Mouse (Mus musculus): ENCODE data around the gene Tbc1d15. TPM values are rescaled to one million over a fixed set of nuclear protein-coding genes. Genes with fewer than 3 reads are reported as not detected.
A peak's percentile ranks its signal among the peaks of the same experiment; 100 is the strongest.

The Tbc1d15 gene
- polyA plus RNA-seq, 1 experiment from 2014 or later, result 38.0 TPM

- H3K27me3 ChIP-seq (ENCODE audit: control insufficient read depth, insufficient read depth, low read length), result no peaks in the 10 kb centered on the region
- ATAC-seq (ENCODE audit: low read depth), result 0 out of 2 replicates have a peak, but pooled peaks have one; percentile 0
- peak overlapping the region; percentile 94; the same call in 1 of the 2 replicates for H3K4me3 ChIP-seq (ENCODE audit: low read depth, low read length)
- H3K9me3 ChIP-seq (ENCODE audit: control insufficient read depth, low read length), result no peaks in the 10 kb centered on the region
- H3K9ac ChIP-seq (replicated peaks; ENCODE audit: low read depth, low read length), result no peak overlapping the region
- no peaks in the 10 kb centered on the region for H3K36me3 ChIP-seq (ENCODE audit: control insufficient read depth, insufficient read depth, low read length)
- H3K4me2 ChIP-seq (ENCODE audit: low read depth, low read length), result peak overlapping the region; percentile 65
- peaks cover 8% of the 10 kb centered on the region; the same call in 1 of the 2 replicates for H3K4me1 ChIP-seq (ENCODE audit: control insufficient read depth, insufficient read depth, low read length)
- WGBS, result 19% methylated on average over 10 of the region's 10 CpGs
- no peak overlapping the region for H3K27ac ChIP-seq (ENCODE audit: low read depth, low read length)
Observed at GRCm38 (mm10) chr10:115252321-115252757, 1.1 kb upstream of the Tbc1d15 start.

- H3K4me3 ChIP-seq (ENCODE audit: low read depth, low read length), result peak overlapping the region; percentile 94
- H3K9me3 ChIP-seq (ENCODE audit: control insufficient read depth, low read length), result no peaks in the 10 kb centered on the region
- H3K27me3 ChIP-seq (ENCODE audit: control insufficient read depth, insufficient read depth, low read length), result no peaks in the 10 kb centered on the region
- no peak overlapping the region for H3K27ac ChIP-seq (ENCODE audit: low read depth, low read length)
- WGBS, result 39% methylated on average over 33 of the region's 38 CpGs
- H3K9ac ChIP-seq (replicated peaks; ENCODE audit: low read depth, low read length), result peak overlapping the region; percentile 80
- no peak for ATAC-seq (ENCODE audit: low read depth)
- H3K36me3 ChIP-seq (ENCODE audit: control insufficient read depth, insufficient read depth, low read length), result no peaks in the 10 kb centered on the region
- H3K4me2 ChIP-seq (ENCODE audit: low read depth, low read length), result peak overlapping the region; percentile 64
- H3K4me1 ChIP-seq (ENCODE audit: control insufficient read depth, insufficient read depth, low read length), result peaks cover 8% of the 10 kb centered on the region; the same call in 1 of the 2 replicates
Observed at GRCm38 (mm10) chr10:115250235-115251087, 806 bp downstream of the Tbc1d15 start.

- ATAC-seq (ENCODE audit: low read depth), result no peak
- Histone ChIP-seq H3K4me1 (ENCODE audit: control insufficient read depth, insufficient read depth, low read length) (peaks cover 8% of the 10 kb centered on the region; the same call in 1 of the 2 replicates), H3K27ac (ENCODE audit: low read depth, low read length) (no peak overlapping the region), H3K9me3 (ENCODE audit: control insufficient read depth, low read length) (no peaks in the 10 kb centered on the region), H3K4me3 (ENCODE audit: low read depth, low read length) (no peak overlapping the region), H3K27me3 (ENCODE audit: control insufficient read depth, insufficient read depth, low read length) (no peaks in the 10 kb centered on the region), H3K4me2 (ENCODE audit: low read depth, low read length) (no peak overlapping the region), H3K9ac (replicated peaks; ENCODE audit: low read depth, low read length) (no peak overlapping the region), H3K36me3 (ENCODE audit: control insufficient read depth, insufficient read depth, low read length) (no peaks in the 10 kb centered on the region)
- WGBS, result 42% methylated on average over 7 of the region's 7 CpGs
Observed at GRCm38 (mm10) chr10:115248041-115248440, 3.2 kb downstream of the Tbc1d15 start.

GRCm38 (mm10) chr10:115245488-115245887 is 5.8 kb downstream of the Tbc1d15 start:
- no peak for ATAC-seq (ENCODE audit: low read depth)
- Histone ChIP-seq H3K27me3 (ENCODE audit: control insufficient read depth, insufficient read depth, low read length) (no peaks in the 10 kb centered on the region), H3K9me3 (ENCODE audit: control insufficient read depth, low read length) (no peaks in the 10 kb centered on the region), H3K36me3 (ENCODE audit: control insufficient read depth, insufficient read depth, low read length) (no peaks in the 10 kb centered on the region), H3K4me2 (ENCODE audit: low read depth, low read length) (no peak overlapping the region), H3K27ac (ENCODE audit: low read depth, low read length) (no peak overlapping the region), H3K9ac (replicated peaks; ENCODE audit: low read depth, low read length) (no peak overlapping the region), H3K4me1 (ENCODE audit: control insufficient read depth, insufficient read depth, low read length) (peaks cover 7% of the 10 kb centered on the region; the same call in 1 of the 2 replicates), H3K4me3 (ENCODE audit: low read depth, low read length) (no peak overlapping the region)
- WGBS, result 97% methylated on average over 2 of the region's 2 CpGs

- Histone ChIP-seq H3K4me1 (ENCODE audit: control insufficient read depth, insufficient read depth, low read length) (no peaks in the 10 kb centered on the region), H3K9me3 (ENCODE audit: control insufficient read depth, low read length) (no peaks in the 10 kb centered on the region), H3K27ac (ENCODE audit: low read depth, low read length) (no peak overlapping the region), H3K4me3 (ENCODE audit: low read depth, low read length) (no peak overlapping the region), H3K4me2 (ENCODE audit: low read depth, low read length) (no peak overlapping the region), H3K36me3 (ENCODE audit: control insufficient read depth, insufficient read depth, low read length) (peaks cover 23% of the 10 kb centered on the region), H3K27me3 (ENCODE audit: control insufficient read depth, insufficient read depth, low read length) (no peaks in the 10 kb centered on the region), H3K9ac (replicated peaks; ENCODE audit: low read depth, low read length) (no peak overlapping the region)
- WGBS, result 87% methylated on average over 8 of the region's 8 CpGs
- no peak for ATAC-seq (ENCODE audit: low read depth)
Observed at GRCm38 (mm10) chr10:115241082-115241595, 10.1 kb downstream of the Tbc1d15 start.

GRCm38 (mm10) chr10:115237931-115238330 is 13.3 kb downstream of the Tbc1d15 start:
- no peaks in the 10 kb centered on the region for H3K9me3 ChIP-seq (ENCODE audit: control insufficient read depth, low read length)
- H3K4me2 ChIP-seq (ENCODE audit: low read depth, low read length), result no peak overlapping the region
- H3K4me3 ChIP-seq (ENCODE audit: low read depth, low read length), result no peak overlapping the region
- WGBS, result 93% methylated on average over 4 of the region's 4 CpGs
- no peak for ATAC-seq (ENCODE audit: low read depth)
- H3K27me3 ChIP-seq (ENCODE audit: control insufficient read depth, insufficient read depth, low read length), result no peaks in the 10 kb centered on the region
- H3K36me3 ChIP-seq (ENCODE audit: control insufficient read depth, insufficient read depth, low read length), result peaks cover 23% of the 10 kb centered on the region
- no peak overlapping the region for H3K27ac ChIP-seq (ENCODE audit: low read depth, low read length)
- no peak overlapping the region for H3K9ac ChIP-seq (replicated peaks; ENCODE audit: low read depth, low read length)
- H3K4me1 ChIP-seq (ENCODE audit: control insufficient read depth, insufficient read depth, low read length), result no peaks in the 10 kb centered on the region

- Histone ChIP-seq H3K9ac (replicated peaks; ENCODE audit: low read depth, low read length) (no peak overlapping the region), H3K4me1 (ENCODE audit: control insufficient read depth, insufficient read depth, low read length) (no peaks in the 10 kb centered on the region), H3K27me3 (ENCODE audit: control insufficient read depth, insufficient read depth, low read length) (no peaks in the 10 kb centered on the region), H3K4me3 (ENCODE audit: low read depth, low read length) (no peak overlapping the region), H3K36me3 (ENCODE audit: control insufficient read depth, insufficient read depth, low read length) (peaks cover 23% of the 10 kb centered on the region), H3K9me3 (ENCODE audit: control insufficient read depth, low read length) (no peaks in the 10 kb centered on the region), H3K4me2 (ENCODE audit: low read depth, low read length) (no peak overlapping the region), H3K27ac (ENCODE audit: low read depth, low read length) (no peak overlapping the region)
- no peak for ATAC-seq (ENCODE audit: low read depth)
- 89% methylated on average over 4 of the region's 4 CpGs for WGBS
Observed at GRCm38 (mm10) chr10:115236733-115237132, 14.5 kb downstream of the Tbc1d15 start.

GRCm38 (mm10) chr10:115235501-115235900 is 15.8 kb downstream of the Tbc1d15 start:
- no peaks in the 10 kb centered on the region for H3K27me3 ChIP-seq (ENCODE audit: control insufficient read depth, insufficient read depth, low read length)
- H3K9me3 ChIP-seq (ENCODE audit: control insufficient read depth, low read length), result no peaks in the 10 kb centered on the region
- H3K27ac ChIP-seq (ENCODE audit: low read depth, low read length), result no peak overlapping the region
- 92% methylated on average over 9 of the region's 9 CpGs for whole genome bisulfite sequencing
- ATAC-seq (ENCODE audit: low read depth), result no peak
- H3K36me3 ChIP-seq (ENCODE audit: control insufficient read depth, insufficient read depth, low read length), result peaks cover 30% of the 10 kb centered on the region
- no peak overlapping the region for H3K4me2 ChIP-seq (ENCODE audit: low read depth, low read length)
- no peak overlapping the region for H3K9ac ChIP-seq (replicated peaks; ENCODE audit: low read depth, low read length)
- H3K4me1 ChIP-seq (ENCODE audit: control insufficient read depth, insufficient read depth, low read length), result no peaks in the 10 kb centered on the region
- H3K4me3 ChIP-seq (ENCODE audit: low read depth, low read length), result no peak overlapping the region

GRCm38 (mm10) chr10:115233798-115234197 is 17.5 kb downstream of the Tbc1d15 start:
- no peak for ATAC-seq (ENCODE audit: low read depth)
- Histone ChIP-seq H3K36me3 (ENCODE audit: control insufficient read depth, insufficient read depth, low read length) (peaks cover 26% of the 10 kb centered on the region), H3K4me1 (ENCODE audit: control insufficient read depth, insufficient read depth, low read length) (no peaks in the 10 kb centered on the region), H3K27me3 (ENCODE audit: control insufficient read depth, insufficient read depth, low read length) (no peaks in the 10 kb centered on the region), H3K9ac (replicated peaks; ENCODE audit: low read depth, low read length) (no peak overlapping the region), H3K9me3 (ENCODE audit: control insufficient read depth, low read length) (no peaks in the 10 kb centered on the region), H3K4me2 (ENCODE audit: low read depth, low read length) (no peak overlapping the region), H3K4me3 (ENCODE audit: low read depth, low read length) (no peak overlapping the region), H3K27ac (ENCODE audit: low read depth, low read length) (no peak overlapping the region)
- 91% methylated on average over 3 of the region's 3 CpGs for WGBS
